Mouse (Mus musculus): ENCODE measurements at regions not wholly inside any gene's neighbourhood (a gene's known extent, or its start where the extent isn't known, plus 50 kb on each side); places are given as distances from the start of the nearest gene placed in this dataset.
"Not testable (repeated sequence)": the region's sequence is repeated elsewhere in the genome, so short reads cannot be mapped to it uniquely, and the experiment has no call there.

GRCm38 (mm10) chr2:92664939-92665338, 65.4 kb downstream of the Chst1 start:
- no peak for ATAC-seq (replicated peaks; ENCODE audit: poor library complexity, severe bottlenecking)

GRCm38 (mm10) chr2:92667192-92667591, 67.7 kb downstream of the Chst1 start:
- no peak for ATAC-seq (replicated peaks; ENCODE audit: poor library complexity, severe bottlenecking)

GRCm38 (mm10) chr2:92667756-92668155, 68.2 kb downstream of the Chst1 start:
- no peak for ATAC-seq (replicated peaks; ENCODE audit: poor library complexity, severe bottlenecking)

GRCm38 (mm10) chr2:92669431-92670081, 70.0 kb downstream of the Chst1 start:
- not testable (repeated sequence) for ATAC-seq (replicated peaks; ENCODE audit: poor library complexity, severe bottlenecking)

GRCm38 (mm10) chr2:92671586-92671985, 72.1 kb downstream of the Chst1 start:
- ATAC-seq (replicated peaks; ENCODE audit: poor library complexity, severe bottlenecking): no peak

- no peak for ATAC-seq (replicated peaks; ENCODE audit: poor library complexity, severe bottlenecking)
Measured at GRCm38 (mm10) chr2:92672106-92672505, 72.6 kb downstream of the Chst1 start.

- ATAC-seq (replicated peaks; ENCODE audit: poor library complexity, severe bottlenecking): no peak
Measured at GRCm38 (mm10) chr2:92673064-92673813, 73.7 kb downstream of the Chst1 start.

GRCm38 (mm10) chr2:92673931-92674330, 74.4 kb downstream of the Chst1 start:
- ATAC-seq (replicated peaks; ENCODE audit: poor library complexity, severe bottlenecking): no peak

- ATAC-seq (replicated peaks; ENCODE audit: poor library complexity, severe bottlenecking): no peak
Measured at GRCm38 (mm10) chr2:92675247-92675646, 75.7 kb downstream of the Chst1 start.

GRCm38 (mm10) chr2:92678276-92678930, 78.9 kb downstream of the Chst1 start:
- no peak for ATAC-seq (replicated peaks; ENCODE audit: poor library complexity, severe bottlenecking)

GRCm38 (mm10) chr2:92678999-92679704, 79.6 kb downstream of the Chst1 start:
- no peak for ATAC-seq (replicated peaks; ENCODE audit: poor library complexity, severe bottlenecking)

GRCm38 (mm10) chr2:92682256-92682655, 82.7 kb downstream of the Chst1 start:
- no peak for ATAC-seq (replicated peaks; ENCODE audit: poor library complexity, severe bottlenecking)

GRCm38 (mm10) chr2:92687702-92688101, 88.2 kb downstream of the Chst1 start:
- no peak for ATAC-seq (replicated peaks; ENCODE audit: poor library complexity, severe bottlenecking)

- ATAC-seq (replicated peaks; ENCODE audit: poor library complexity, severe bottlenecking): no peak
Measured at GRCm38 (mm10) chr2:92689203-92689602, 89.7 kb downstream of the Chst1 start.

- ATAC-seq (replicated peaks; ENCODE audit: poor library complexity, severe bottlenecking): no peak
Measured at GRCm38 (mm10) chr2:92690304-92690703, 90.8 kb downstream of the Chst1 start.

- no peak for ATAC-seq (replicated peaks; ENCODE audit: poor library complexity, severe bottlenecking)
Measured at GRCm38 (mm10) chr2:92691438-92691837, 91.9 kb downstream of the Chst1 start.

- no peak for ATAC-seq (replicated peaks; ENCODE audit: poor library complexity, severe bottlenecking)
Measured at GRCm38 (mm10) chr2:92692623-92693022, 93.1 kb downstream of the Chst1 start.

- ATAC-seq (replicated peaks; ENCODE audit: poor library complexity, severe bottlenecking): no peak
Measured at GRCm38 (mm10) chr2:92693024-92693423, 93.5 kb downstream of the Chst1 start.

- ATAC-seq (replicated peaks; ENCODE audit: poor library complexity, severe bottlenecking): no peak
Measured at GRCm38 (mm10) chr2:92694797-92695196, 95.3 kb downstream of the Chst1 start.

GRCm38 (mm10) chr2:92695869-92696268, 96.4 kb downstream of the Chst1 start:
- ATAC-seq (replicated peaks; ENCODE audit: poor library complexity, severe bottlenecking): no peak

GRCm38 (mm10) chr2:92697721-92698120, 98.2 kb downstream of the Chst1 start:
- ATAC-seq (replicated peaks; ENCODE audit: poor library complexity, severe bottlenecking): no peak

Measured in granulocyte monocyte progenitor cell, adult 5-6 weeks (primary cell).